Mouse (Mus musculus) lung, embryonic 16.5 days (tissue): ENCODE data around the gene Tcaf3. TPM values are rescaled to one million over a fixed set of nuclear protein-coding genes. Genes with fewer than 3 reads are reported as not detected.

Experiments used
- ATAC-seq: fragments of 200-750 bp; cut with Nextera tagmentation; 2 replicates; pipeline ENCODE4 v1.8.0; 2017; ENCODE audit warnings: low read depth, mild to moderate bottlenecking, moderate library complexity
- H3K27ac ChIP-seq: fragments of 300-500 bp; sonication (generic); 2 replicates; pipeline ENCODE4 v1.5.1; 2014; ENCODE audit warnings: mild to moderate bottlenecking, control low read depth, low read length
- H3K27me3 ChIP-seq: fragments of 300-500 bp; sonication (generic); 2 replicates; pipeline ENCODE4 v1.6.1; 2014; ENCODE audit warnings: low read depth, low read length, mixed read lengths; ENCODE audit not compliant: control insufficient read depth, insufficient read depth
- H3K36me3 ChIP-seq: fragments of 300-500 bp; sonication (generic); 2 replicates; pipeline ENCODE4 v1.6.1; 2014; ENCODE audit warnings: low read length; ENCODE audit not compliant: control insufficient read depth, insufficient read depth
- H3K4me1 ChIP-seq: fragments of 300-500 bp; sonication (generic); replicated peaks from 2 replicates; pipeline ENCODE4 v1.6.1; 2014; ENCODE audit warnings: low read length, mixed read lengths; ENCODE audit not compliant: control insufficient read depth, insufficient read depth
- H3K4me2 ChIP-seq: fragments of 300-500 bp; sonication (generic); 2 replicates; pipeline ENCODE4 v1.6.1; 2014; ENCODE audit warnings: low read depth, low read length, control low read depth
- H3K4me3 ChIP-seq: fragments of 300-500 bp; sonication (generic); 2 replicates; pipeline ENCODE4 v1.5.1; 2014; ENCODE audit warnings: mild to moderate bottlenecking, low read length, control low read depth
- H3K9ac ChIP-seq: fragments of 300-500 bp; sonication (generic); 2 replicates; pipeline ENCODE4 v1.6.1; 2014; ENCODE audit warnings: low read length, control low read depth
- H3K9me3 ChIP-seq: fragments of 300-500 bp; sonication (generic); 2 replicates; pipeline ENCODE4 v1.6.1; 2016; ENCODE audit warnings: low read length; ENCODE audit not compliant: control insufficient read depth
- WGBS: fragments of 180-500 bp; shearing (Covaris S2); extraction: QIAGEN DNeasy Blood & Tissue Kit; methylation state at CpG from one replicate; pipeline ENCODE4 v1.1.7; 2014; 5-methylcytosine and 5-hydroxymethylcytosine counted together
- polyA plus RNA-seq: library from polyadenylated mRNA; unstranded; fragments of >200 nt; fragmentation: Nextera tagmentation; extraction: Ambion mirVana; gene quantifications from 2 replicates; pipeline ENCODE4 v1.2.1, GENCODE M21; 2015

The Tcaf3 gene
- polyA plus RNA-seq: not detected in 2 replicates

GRCm38 (mm10) chr6:42597592-42597991 is at the start of gene Tcaf3:
Tcaf3 (minus strand) TSS chr6:42597692.
- Histone ChIP-seq H3K9ac (no peak within 1 kb of the TSS), H3K9me3 (no peaks in the 10 kb centered on the region), H3K27me3 (no peaks in the 10 kb centered on the region), H3K27ac (no peak within 1 kb of the TSS), H3K4me1 (no peaks in the 10 kb centered on the region), H3K36me3 (no peaks in the 10 kb centered on the region), H3K4me2 (no peak within 1 kb of the TSS), H3K4me3 (no peak within 1 kb of the TSS)
- WGBS: 53% methylated on average over 4 of the region's 4 CpGs
- ATAC-seq: no peak

DNA sequence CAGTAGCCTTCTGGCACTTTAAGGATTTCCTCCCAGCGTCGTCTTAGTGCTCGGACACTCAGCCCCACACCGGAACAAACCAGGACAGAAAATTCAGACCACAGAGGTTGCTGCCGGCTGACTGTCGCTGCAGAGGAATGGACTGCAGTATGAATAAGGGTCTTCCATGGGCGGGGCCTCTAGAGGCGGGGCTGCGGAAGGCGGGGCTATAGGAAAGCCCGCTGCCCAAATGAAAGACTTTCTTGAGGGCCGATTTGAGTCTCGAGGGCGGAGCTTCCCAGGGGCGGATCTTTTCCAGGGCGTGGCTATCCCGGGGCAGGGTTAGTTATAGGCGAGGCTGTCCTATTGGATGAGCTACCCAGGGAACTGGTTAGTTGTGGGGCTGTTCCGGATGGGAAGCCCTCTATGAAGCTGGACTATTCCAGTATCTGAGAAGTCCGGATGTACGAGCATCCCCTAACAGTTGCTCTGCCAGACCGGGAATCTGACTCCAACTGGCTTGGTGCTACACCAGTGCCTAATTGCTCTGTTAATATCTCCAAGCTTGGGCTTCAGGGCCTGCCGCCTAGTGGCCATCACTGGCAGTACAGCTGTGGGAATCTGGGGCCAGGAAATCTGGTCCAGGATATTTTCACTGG is 47.5 kb upstream of the Tcaf3 start, which contains the start of gene Tcaf2:
Tcaf2 (minus strand) TSS at position 343 of the 638 bp plus-strand sequence.
- Histone ChIP-seq H3K4me2 (peak within 1 kb of the TSS; percentile 67), H3K36me3 (no peaks in the 10 kb centered on the region), H3K4me3 (peak within 1 kb of the TSS; percentile 56), H3K9me3 (no peaks in the 10 kb centered on the region), H3K9ac (peak within 1 kb of the TSS; percentile 62), H3K4me1 (no peaks in the 10 kb centered on the region), H3K27me3 (no peaks in the 10 kb centered on the region), H3K27ac (peak within 1 kb of the TSS; percentile 20; the same call in 1 of the 2 replicates)
- WGBS: 0% methylated on average over 23 of the region's 23 CpGs
- ATAC-seq: peak; percentile 100

DNA sequence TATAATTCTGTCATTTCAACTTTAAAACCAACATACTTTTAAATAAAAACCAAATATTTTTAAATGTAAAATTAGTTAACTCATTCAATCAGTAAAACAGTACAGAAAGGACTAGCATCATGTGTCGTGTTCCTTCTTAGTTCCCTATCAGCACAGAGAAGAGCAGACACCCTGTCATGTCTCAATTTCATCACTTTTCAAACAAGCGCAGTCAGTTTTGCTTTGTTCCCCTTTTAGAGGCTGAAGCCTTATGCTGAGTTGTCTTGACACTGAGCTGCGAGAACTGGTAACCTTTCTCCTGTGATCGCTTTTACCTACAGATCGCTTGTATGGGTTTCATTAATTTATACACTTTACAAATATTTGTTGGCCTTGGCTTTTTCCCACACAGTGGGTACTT is 36.9 kb upstream of the Tcaf3 start:
- ATAC-seq: no peak
- WGBS: 75% methylated on average over 5 of the region's 5 CpGs
- no peaks in the 10 kb centered on the region for H3K4me1 ChIP-seq
- no peak overlapping the region for H3K27ac ChIP-seq
- no peaks in the 10 kb centered on the region for H3K27me3 ChIP-seq
- no peak overlapping the region for H3K9ac ChIP-seq
- H3K4me2 ChIP-seq: no peak overlapping the region
- H3K4me3 ChIP-seq: no peak overlapping the region
- no peaks in the 10 kb centered on the region for H3K9me3 ChIP-seq
- H3K36me3 ChIP-seq: no peaks in the 10 kb centered on the region

DNA sequence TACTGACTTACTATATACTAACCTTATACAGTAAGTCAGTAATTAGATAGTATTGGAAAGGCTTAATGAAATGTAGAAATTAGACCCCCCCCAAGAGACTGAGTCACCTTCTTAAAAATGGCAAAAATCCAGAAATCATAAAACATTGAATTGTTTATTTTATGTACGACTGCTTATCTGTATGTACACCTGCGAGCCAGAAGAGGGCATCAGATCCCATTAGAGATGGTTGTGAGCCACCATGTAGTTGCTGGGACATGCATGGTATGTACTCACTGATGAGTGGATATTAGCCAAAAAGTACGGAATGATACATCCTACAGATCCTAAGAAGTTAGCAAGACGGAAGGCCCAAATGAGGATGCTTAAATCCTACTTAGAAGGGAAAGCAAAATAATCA is 33.9 kb upstream of the Tcaf3 start:
- WGBS: 55% methylated on average over 4 of the region's 4 CpGs
- no peak overlapping the region for H3K9ac ChIP-seq
- H3K27me3 ChIP-seq: no peaks in the 10 kb centered on the region
- H3K4me3 ChIP-seq: no peak overlapping the region
- H3K4me2 ChIP-seq: no peak overlapping the region
- no peak for ATAC-seq
- no peak overlapping the region for H3K27ac ChIP-seq
- no peaks in the 10 kb centered on the region for H3K4me1 ChIP-seq
- H3K9me3 ChIP-seq: no peaks in the 10 kb centered on the region
- no peaks in the 10 kb centered on the region for H3K36me3 ChIP-seq

- H3K27ac ChIP-seq: no peak overlapping the region
- no peaks in the 10 kb centered on the region for H3K36me3 ChIP-seq
- no peaks in the 10 kb centered on the region for H3K27me3 ChIP-seq
- no peak overlapping the region for H3K4me3 ChIP-seq
- H3K4me1 ChIP-seq: no peaks in the 10 kb centered on the region
- H3K9ac ChIP-seq: no peak overlapping the region
- ATAC-seq: no peak
- WGBS: 89% methylated on average over 2 of the region's 2 CpGs
- no peaks in the 10 kb centered on the region for H3K9me3 ChIP-seq
- H3K4me2 ChIP-seq: no peak overlapping the region
Observed at GRCm38 (mm10) chr6:42616904-42617303, 19.4 kb upstream of the Tcaf3 start.

GRCm38 (mm10) chr6:42612218-42612617 is 14.7 kb upstream of the Tcaf3 start:
- H3K9ac ChIP-seq: no peak overlapping the region
- no peak overlapping the region for H3K4me2 ChIP-seq
- H3K9me3 ChIP-seq: 0 out of 2 replicates have a peak, but pooled peaks cover 3% of the 10 kb centered on the region
- no peaks in the 10 kb centered on the region for H3K4me1 ChIP-seq
- no peak overlapping the region for H3K4me3 ChIP-seq
- H3K27me3 ChIP-seq: no peaks in the 10 kb centered on the region
- H3K27ac ChIP-seq: no peak overlapping the region
- no peak for ATAC-seq
- H3K36me3 ChIP-seq: no peaks in the 10 kb centered on the region

GRCm38 (mm10) chr6:42610954-42611522 is 13.5 kb upstream of the Tcaf3 start:
- H3K4me3 ChIP-seq: no peak overlapping the region
- no peaks in the 10 kb centered on the region for H3K27me3 ChIP-seq
- H3K36me3 ChIP-seq: no peaks in the 10 kb centered on the region
- 0 out of 2 replicates have a peak, but pooled peaks cover 3% of the 10 kb centered on the region for H3K9me3 ChIP-seq
- no peak overlapping the region for H3K4me2 ChIP-seq
- ATAC-seq: peak; percentile 52
- no peaks in the 10 kb centered on the region for H3K4me1 ChIP-seq
- no peak overlapping the region for H3K27ac ChIP-seq
- H3K9ac ChIP-seq: no peak overlapping the region
- 19% methylated on average over 4 of the region's 4 CpGs for WGBS

- 80% methylated on average over 17 of the region's 17 CpGs for WGBS
- ATAC-seq: no peak
- H3K4me1 ChIP-seq: no peaks in the 10 kb centered on the region
- H3K4me2 ChIP-seq: no peak overlapping the region
- H3K9ac ChIP-seq: no peak overlapping the region
- H3K4me3 ChIP-seq: no peak overlapping the region
- no peaks in the 10 kb centered on the region for H3K27me3 ChIP-seq
- H3K9me3 ChIP-seq: no peaks in the 10 kb centered on the region
- no peak overlapping the region for H3K27ac ChIP-seq
- H3K36me3 ChIP-seq: no peaks in the 10 kb centered on the region
Observed at GRCm38 (mm10) chr6:42593138-42593882, 4.2 kb downstream of the Tcaf3 start.

- H3K4me2 ChIP-seq: no peak overlapping the region
- no peak overlapping the region for H3K4me3 ChIP-seq
- no peaks in the 10 kb centered on the region for H3K36me3 ChIP-seq
- WGBS: 69% methylated on average over 5 of the region's 5 CpGs
- H3K4me1 ChIP-seq: 0 out of 2 replicates have a peak, but pooled peaks cover 2% of the 10 kb centered on the region
- no peaks in the 10 kb centered on the region for H3K9me3 ChIP-seq
- H3K27me3 ChIP-seq: no peaks in the 10 kb centered on the region
- no peak overlapping the region for H3K27ac ChIP-seq
- no peak overlapping the region for H3K9ac ChIP-seq
- no peak for ATAC-seq
Observed at GRCm38 (mm10) chr6:42586569-42586968, 10.9 kb downstream of the Tcaf3 start.
